Mouse (Mus musculus): ENCODE measurements around the gene Gltp. TPM values are rescaled to one million over a fixed set of nuclear protein-coding genes. Genes with fewer than 3 reads are reported as not detected.
A peak's percentile ranks its signal among the peaks of the same experiment; 100 is the strongest.

Gene Gltp
- polyA plus RNA-seq, 1 experiment from 2014 or later = 78.6 TPM

DNA sequence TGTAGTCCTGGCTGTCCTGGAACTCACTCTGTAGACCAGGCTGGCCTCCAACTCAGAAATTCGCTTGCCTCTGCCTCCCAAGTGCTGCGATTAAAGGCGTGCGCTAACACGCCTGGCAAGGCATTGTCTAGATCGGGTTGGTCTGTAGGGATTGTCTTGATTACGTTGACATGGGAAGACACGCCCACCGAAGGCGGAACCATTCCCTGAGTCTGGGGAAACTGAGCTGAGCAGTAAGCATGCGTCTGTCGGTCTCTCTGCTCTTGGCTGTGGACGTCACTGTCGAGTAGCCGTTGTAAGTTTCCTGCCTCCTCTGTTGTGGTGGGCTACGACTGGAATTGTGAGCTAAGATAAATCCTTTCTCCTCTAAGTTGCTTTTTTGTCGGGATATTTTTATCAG is 6.2 kb upstream of the Gltp start:
- no peak overlapping the region for H3K4me3 ChIP-seq
- no peak overlapping the region for H3K27ac ChIP-seq
- no peaks in the 10 kb centered on the region for H3K4me1 ChIP-seq
- 84% methylated on average over 17 of the region's 17 CpGs for WGBS
- no peaks in the 10 kb centered on the region for H3K9me3 ChIP-seq (replicated peaks)
- DNase-seq (ENCODE audit: low spot score) = no peak
- H3K36me3 ChIP-seq = no peaks in the 10 kb centered on the region
- peaks cover 3% of the 10 kb centered on the region for H3K27me3 ChIP-seq (ENCODE audit: low read depth, poor library complexity, severe bottlenecking)

DNA sequence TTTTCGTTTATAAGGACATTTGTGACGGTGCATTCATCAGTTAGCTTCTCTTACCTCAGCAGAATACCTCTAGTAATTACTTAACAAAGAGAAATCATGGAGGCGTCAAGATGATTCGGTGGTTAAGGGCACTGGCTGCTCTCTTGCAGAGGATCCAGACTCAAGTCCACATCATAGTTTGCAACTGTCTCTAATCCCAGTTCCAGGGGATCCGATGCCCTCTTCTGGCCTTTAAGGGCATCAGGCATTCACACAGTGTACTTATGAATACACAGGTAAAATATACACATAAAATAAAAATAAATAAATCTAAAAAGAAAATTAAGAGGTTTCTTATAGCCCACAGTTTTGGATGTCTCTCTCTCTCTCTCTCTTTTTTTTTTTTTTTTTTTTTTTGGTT is 5.0 kb upstream of the Gltp start:
- Histone ChIP-seq H3K27ac (no peak overlapping the region), H3K27me3 (ENCODE audit: low read depth, poor library complexity, severe bottlenecking) (peaks cover 5% of the 10 kb centered on the region), H3K4me1 (peaks cover 6% of the 10 kb centered on the region), H3K9me3 (replicated peaks) (no peaks in the 10 kb centered on the region), H3K36me3 (no peaks in the 10 kb centered on the region), H3K4me3 (no peak overlapping the region)
- 72% methylated on average over 5 of the region's 5 CpGs for WGBS
- no peak for DNase-seq (ENCODE audit: low spot score)

DNA sequence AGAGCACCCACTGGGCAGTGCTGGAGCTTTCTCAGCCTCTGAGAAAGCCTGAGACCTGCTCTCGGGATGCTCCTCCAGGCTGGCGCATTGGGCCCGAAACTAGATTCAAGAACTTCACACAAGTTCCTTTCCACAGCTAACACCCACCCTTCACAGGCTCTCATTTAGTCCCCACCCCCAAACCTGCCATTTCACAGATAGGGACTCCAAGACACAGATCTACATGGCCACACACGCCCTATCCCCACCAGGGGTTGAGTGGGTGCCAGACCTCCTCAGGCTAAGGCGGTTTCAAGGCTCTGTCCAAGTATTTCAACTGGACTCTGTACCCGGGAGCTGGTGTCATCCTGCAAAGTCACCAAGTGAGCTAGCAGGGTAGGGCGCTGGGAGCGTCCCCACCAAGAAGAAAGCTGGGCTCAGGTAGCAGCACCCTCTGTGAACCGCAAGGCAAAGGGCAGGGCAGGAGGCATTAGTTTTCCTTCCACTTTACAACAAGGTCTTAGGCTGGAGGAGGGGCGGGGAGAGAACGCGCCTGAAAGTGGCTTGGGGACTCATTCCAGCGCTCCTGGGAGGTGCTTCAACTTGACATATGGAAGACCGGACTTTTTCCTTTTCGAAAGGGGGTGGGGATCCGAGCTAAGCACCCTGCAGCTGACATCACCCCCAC is 951 bp downstream of the Gltp start:
- Histone ChIP-seq H3K27ac (peak overlapping the region; percentile 89; the same call in 1 of the 2 replicates), H3K4me1 (peaks cover 42% of the 10 kb centered on the region), H3K36me3 (no peaks in the 10 kb centered on the region), H3K4me3 (peak overlapping the region; percentile 75), H3K9me3 (replicated peaks) (no peaks in the 10 kb centered on the region), H3K27me3 (ENCODE audit: low read depth, poor library complexity, severe bottlenecking) (peaks cover 21% of the 10 kb centered on the region)
- WGBS = 19% methylated on average over 16 of the region's 16 CpGs
- DNase-seq (ENCODE audit: low spot score) = no peak

DNA sequence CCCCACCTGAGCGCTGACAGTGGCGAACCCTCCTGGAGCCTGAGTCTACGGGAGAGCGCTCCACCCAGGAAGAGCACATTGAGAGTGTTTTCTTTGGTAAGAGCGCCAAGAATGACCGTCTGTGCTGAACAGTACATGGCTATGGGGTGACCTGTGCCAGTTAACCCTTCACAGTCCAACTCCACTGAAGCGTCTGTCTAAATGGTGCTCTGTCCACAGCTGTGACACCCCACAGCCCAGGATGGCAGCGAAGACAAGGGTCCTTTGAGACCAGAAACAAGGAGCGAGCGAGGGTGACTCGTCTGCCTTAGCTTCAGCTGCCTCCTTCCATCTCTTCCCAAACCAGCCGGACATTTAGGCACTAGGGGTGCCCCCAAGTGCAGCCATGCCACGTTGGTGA is 2.1 kb downstream of the Gltp start:
- Histone ChIP-seq H3K27me3 (ENCODE audit: low read depth, poor library complexity, severe bottlenecking) (peaks cover 21% of the 10 kb centered on the region), H3K4me1 (peaks cover 53% of the 10 kb centered on the region), H3K36me3 (no peaks in the 10 kb centered on the region), H3K27ac (no peak overlapping the region), H3K9me3 (replicated peaks) (no peaks in the 10 kb centered on the region), H3K4me3 (no peak overlapping the region)
- 88% methylated on average over 13 of the region's 13 CpGs for WGBS
- no peak for DNase-seq (ENCODE audit: low spot score)

GRCm38 (mm10) chr5:114687901-114688300 is 2.9 kb downstream of the Gltp start:
- Histone ChIP-seq H3K4me3 (no peak overlapping the region), H3K27ac (no peak overlapping the region), H3K4me1 (peaks cover 62% of the 10 kb centered on the region), H3K9me3 (replicated peaks) (no peaks in the 10 kb centered on the region), H3K36me3 (no peaks in the 10 kb centered on the region), H3K27me3 (ENCODE audit: low read depth, poor library complexity, severe bottlenecking) (peaks cover 21% of the 10 kb centered on the region)
- DNase-seq (ENCODE audit: low spot score) = no peak

- WGBS = 62% methylated on average over 7 of the region's 7 CpGs
- Histone ChIP-seq H3K4me3 (no peak overlapping the region), H3K27me3 (ENCODE audit: low read depth, poor library complexity, severe bottlenecking) (peaks cover 17% of the 10 kb centered on the region), H3K36me3 (no peaks in the 10 kb centered on the region), H3K27ac (no peak overlapping the region), H3K4me1 (peaks cover 71% of the 10 kb centered on the region), H3K9me3 (replicated peaks) (no peaks in the 10 kb centered on the region)
- no peak for DNase-seq (ENCODE audit: low spot score)
These were observed 4.0 kb downstream of the Gltp start for GRCm38 (mm10) chr5:114686726-114687210.

GRCm38 (mm10) chr5:114685986-114686385 is 4.8 kb downstream of the Gltp start:
- WGBS = 92% methylated on average over 5 of the region's 5 CpGs
- DNase-seq (ENCODE audit: low spot score) = no peak
- H3K4me1 ChIP-seq = peaks cover 75% of the 10 kb centered on the region

DNA sequence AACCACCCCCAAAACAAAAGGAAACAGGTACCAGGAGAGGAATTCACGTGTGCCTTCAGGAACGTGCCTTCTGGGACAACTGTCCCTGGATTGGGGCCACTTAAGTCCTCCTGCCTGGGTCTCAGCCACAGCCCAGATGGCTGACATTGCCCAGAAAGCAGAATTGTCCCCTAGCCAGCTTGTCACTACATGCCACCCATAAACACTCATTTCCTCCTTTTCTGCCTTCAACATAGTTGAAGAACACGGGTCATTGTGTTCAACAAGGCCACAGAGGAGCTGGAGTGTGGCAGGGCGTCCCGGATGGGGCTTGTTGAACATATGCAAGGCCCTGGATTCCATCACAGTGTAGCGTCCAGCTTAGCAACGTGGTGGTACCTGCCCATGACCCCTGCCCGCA is 9.1 kb downstream of the Gltp start:
- H3K27ac ChIP-seq = peak overlapping the region; percentile 46; the same call in 1 of the 2 replicates
- H3K4me3 ChIP-seq = no peak overlapping the region
- no peaks in the 10 kb centered on the region for H3K27me3 ChIP-seq (ENCODE audit: low read depth, poor library complexity, severe bottlenecking)
- peaks cover 63% of the 10 kb centered on the region for H3K4me1 ChIP-seq
- 80% methylated on average over 8 of the region's 8 CpGs for WGBS
- H3K9me3 ChIP-seq (replicated peaks) = no peaks in the 10 kb centered on the region
- H3K36me3 ChIP-seq = peaks cover 11% of the 10 kb centered on the region
- DNase-seq (ENCODE audit: low spot score) = no peak

More at GRCm38 (mm10) chr5:114685986-114686385, 4.8 kb downstream of the Gltp start:
- H3K36me3 ChIP-seq = no peaks in the 10 kb centered on the region
- no peaks in the 10 kb centered on the region for H3K9me3 ChIP-seq (replicated peaks)
- H3K27me3 ChIP-seq (ENCODE audit: low read depth, poor library complexity, severe bottlenecking) = peaks cover 17% of the 10 kb centered on the region
- H3K27ac ChIP-seq = no peak overlapping the region
- H3K4me3 ChIP-seq = no peak overlapping the region

- Histone ChIP-seq H3K4me1 (peaks cover 62% of the 10 kb centered on the region), H3K27me3 (ENCODE audit: low read depth, poor library complexity, severe bottlenecking) (no peaks in the 10 kb centered on the region), H3K9me3 (replicated peaks) (no peaks in the 10 kb centered on the region), H3K36me3 (peaks cover 19% of the 10 kb centered on the region), H3K27ac (peak overlapping the region; percentile 66), H3K4me3 (no peak overlapping the region)
- 73% methylated on average over 19 of the region's 19 CpGs for WGBS
- no peak for DNase-seq (ENCODE audit: low spot score)
These were observed 10.0 kb downstream of the Gltp start for GRCm38 (mm10) chr5:114680676-114681285.

DNA sequence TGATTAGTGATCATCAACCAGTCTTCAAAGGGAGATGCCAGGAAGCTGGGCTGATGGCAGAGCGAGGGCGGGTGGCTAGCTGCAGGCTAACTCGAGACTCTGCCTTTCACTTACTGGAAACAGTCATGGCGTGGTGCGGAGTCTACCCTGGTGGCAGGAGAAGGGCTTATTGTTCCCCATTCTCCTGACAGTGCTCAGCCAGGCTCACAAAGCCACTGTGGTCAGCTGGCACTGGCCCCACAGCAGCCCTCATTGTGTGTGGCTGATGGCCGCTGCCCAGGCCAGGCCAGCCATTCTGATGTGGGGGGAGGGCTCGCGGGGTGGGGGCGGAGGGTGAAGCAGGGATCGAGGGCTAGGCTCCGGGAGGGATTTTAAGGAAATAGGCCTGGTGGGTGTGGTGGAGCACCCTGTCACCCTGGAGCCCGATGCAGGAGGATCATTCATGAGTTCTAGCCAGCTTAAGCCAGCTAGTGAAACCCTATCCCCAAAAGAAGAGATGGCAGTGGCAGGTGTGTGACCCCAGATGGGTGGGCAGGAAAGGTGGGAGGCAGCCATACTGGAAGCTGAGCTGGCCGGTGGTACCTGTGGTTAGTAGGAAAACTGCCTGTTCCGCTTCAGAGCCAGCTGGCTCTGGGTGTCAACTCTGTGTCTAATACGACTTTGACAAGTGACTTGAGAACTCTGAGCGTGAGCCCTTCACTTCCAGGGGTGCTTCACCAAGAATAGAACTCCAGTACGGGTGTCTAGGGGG is 10.8 kb downstream of the Gltp start:
- WGBS = 78% methylated on average over 17 of the region's 17 CpGs
- peaks cover 19% of the 10 kb centered on the region for H3K36me3 ChIP-seq
- peak overlapping the region; percentile 66 for H3K27ac ChIP-seq

GRCm38 (mm10) chr5:114674594-114674993 is 16.2 kb downstream of the Gltp start:
- no peaks in the 10 kb centered on the region for H3K27me3 ChIP-seq (ENCODE audit: low read depth, poor library complexity, severe bottlenecking)
- H3K4me1 ChIP-seq = peaks cover 7% of the 10 kb centered on the region
- H3K4me3 ChIP-seq = no peak overlapping the region
- DNase-seq (ENCODE audit: low spot score) = no peak
- peaks cover 50% of the 10 kb centered on the region for H3K36me3 ChIP-seq
- no peaks in the 10 kb centered on the region for H3K9me3 ChIP-seq (replicated peaks)
- 91% methylated on average over 8 of the region's 8 CpGs for WGBS
- H3K27ac ChIP-seq = peak overlapping the region; percentile 11; the same call in 1 of the 2 replicates

More for the DNA sequence above, 10.8 kb downstream of the Gltp start:
- Histone ChIP-seq H3K9me3 (replicated peaks) (no peaks in the 10 kb centered on the region), H3K27me3 (ENCODE audit: low read depth, poor library complexity, severe bottlenecking) (no peaks in the 10 kb centered on the region), H3K4me3 (no peak overlapping the region), H3K4me1 (peaks cover 60% of the 10 kb centered on the region)
- no peak for DNase-seq (ENCODE audit: low spot score)

DNA sequence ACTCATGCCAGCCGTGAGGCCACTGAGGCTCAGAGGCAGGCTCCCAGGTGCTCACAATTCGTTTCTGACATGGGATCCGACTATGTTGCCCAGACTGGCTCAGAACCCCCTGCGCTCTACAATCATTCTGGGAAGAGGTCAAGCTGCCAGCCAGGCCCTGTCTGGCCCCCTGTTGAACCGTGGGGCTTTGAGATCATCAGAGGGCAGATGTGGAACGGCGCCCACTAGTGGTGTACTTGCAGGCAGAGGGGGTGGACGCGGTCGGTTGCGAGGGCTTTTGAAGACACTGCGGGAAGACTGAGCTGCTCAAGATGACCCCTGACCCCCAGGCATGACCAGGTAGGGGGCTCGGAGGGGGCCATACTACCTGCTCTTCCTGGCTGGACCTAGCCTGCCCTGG is 17.7 kb downstream of the Gltp start:
- H3K9me3 ChIP-seq (replicated peaks) = no peaks in the 10 kb centered on the region
- 87% methylated on average over 13 of the region's 13 CpGs for WGBS
- H3K27ac ChIP-seq = no peak overlapping the region
- H3K27me3 ChIP-seq (ENCODE audit: low read depth, poor library complexity, severe bottlenecking) = 0 out of 2 replicates have a peak, but pooled peaks cover 3% of the 10 kb centered on the region
- H3K4me3 ChIP-seq = no peak overlapping the region
- H3K4me1 ChIP-seq = 0 out of 2 replicates have a peak, but pooled peaks cover 2% of the 10 kb centered on the region
- no peak for DNase-seq (ENCODE audit: low spot score)
- peaks cover 50% of the 10 kb centered on the region for H3K36me3 ChIP-seq

GRCm38 (mm10) chr5:114669014-114669413 is 21.8 kb downstream of the Gltp start:
- H3K4me1 ChIP-seq = peaks cover 20% of the 10 kb centered on the region
- 92% methylated on average over 5 of the region's 5 CpGs for WGBS
- H3K4me3 ChIP-seq = no peak overlapping the region
- peaks cover 22% of the 10 kb centered on the region for H3K36me3 ChIP-seq
- H3K9me3 ChIP-seq (replicated peaks) = no peaks in the 10 kb centered on the region
- no peak overlapping the region for H3K27ac ChIP-seq
- DNase-seq (ENCODE audit: low spot score) = no peak
- 0 out of 2 replicates have a peak, but pooled peaks cover 6% of the 10 kb centered on the region for H3K27me3 ChIP-seq (ENCODE audit: low read depth, poor library complexity, severe bottlenecking)
